Mouse (Mus musculus): Measurements from ENCODE around the gene Slc6a6.
A peak's percentile ranks its signal among the peaks of the same experiment; 100 is the strongest.

Slc6a6 gene

GRCm38 (mm10) chr6:91703459-91703858, 19.6 kb downstream of the Slc6a6 start:
- DNase-seq (ENCODE audit: low read depth) = no peak

- no peak for DNase-seq (ENCODE audit: low read depth)
Measured at GRCm38 (mm10) chr6:91704446-91704845, 20.6 kb downstream of the Slc6a6 start.

- no peak for DNase-seq (ENCODE audit: low read depth)
Measured at GRCm38 (mm10) chr6:91705651-91706050, 21.8 kb downstream of the Slc6a6 start.

GRCm38 (mm10) chr6:91706072-91706776, 22.4 kb downstream of the Slc6a6 start:
- DNase-seq (ENCODE audit: low read depth) = peak; percentile 70

- DNase-seq (ENCODE audit: low read depth) = peak; percentile 53
Measured at GRCm38 (mm10) chr6:91707276-91707885, 23.5 kb downstream of the Slc6a6 start.

- DNase-seq (ENCODE audit: low read depth) = no peak
Measured at GRCm38 (mm10) chr6:91707886-91708564, 24.2 kb downstream of the Slc6a6 start.

GRCm38 (mm10) chr6:91708919-91709318, 25.1 kb downstream of the Slc6a6 start:
- DNase-seq (ENCODE audit: low read depth) = peak; percentile 29

- DNase-seq (ENCODE audit: low read depth) = no peak
Measured at GRCm38 (mm10) chr6:91710345-91710930, 26.6 kb downstream of the Slc6a6 start.

- no peak for DNase-seq (ENCODE audit: low read depth)
Measured at GRCm38 (mm10) chr6:91712097-91712854, 28.4 kb downstream of the Slc6a6 start.

GRCm38 (mm10) chr6:91712855-91713331, 29.0 kb downstream of the Slc6a6 start:
- DNase-seq (ENCODE audit: low read depth) = peak; percentile 11

- DNase-seq (ENCODE audit: low read depth) = no peak
Measured at GRCm38 (mm10) chr6:91713370-91713896, 29.6 kb downstream of the Slc6a6 start.

- no peak for DNase-seq (ENCODE audit: low read depth)
Measured at GRCm38 (mm10) chr6:91715023-91715422, 31.2 kb downstream of the Slc6a6 start.

- DNase-seq (ENCODE audit: low read depth) = no peak
Measured at GRCm38 (mm10) chr6:91715988-91716810, 32.3 kb downstream of the Slc6a6 start.

GRCm38 (mm10) chr6:91718067-91718466, 34.2 kb downstream of the Slc6a6 start:
- DNase-seq (ENCODE audit: low read depth) = no peak

GRCm38 (mm10) chr6:91718603-91719002, 34.8 kb downstream of the Slc6a6 start:
- no peak for DNase-seq (ENCODE audit: low read depth)

GRCm38 (mm10) chr6:91719042-91719747, 35.3 kb downstream of the Slc6a6 start:
- DNase-seq (ENCODE audit: low read depth) = no peak

- DNase-seq (ENCODE audit: low read depth) = no peak
Measured at GRCm38 (mm10) chr6:91719865-91720533, 36.1 kb downstream of the Slc6a6 start.

GRCm38 (mm10) chr6:91720588-91721214, 36.8 kb downstream of the Slc6a6 start:
- DNase-seq (ENCODE audit: low read depth) = no peak

- no peak for DNase-seq (ENCODE audit: low read depth)
Measured at GRCm38 (mm10) chr6:91721215-91721701, 37.4 kb downstream of the Slc6a6 start.
